Mouse (Mus musculus) neural tube, embryonic 11.5 days (tissue): Measurements from ENCODE around the gene Syne3. TPM values are rescaled to one million over a fixed set of nuclear protein-coding genes. Genes with fewer than 3 reads are reported as not detected.

Experiments
- ATAC-seq: fragments of 200-750 bp; cut with Nextera tagmentation; 2 replicates; pipeline ENCODE4 v1.8.0; 2017; ENCODE audit warnings: moderate number of reproducible peaks, mild to moderate bottlenecking, moderate TSS enrichment, moderate library complexity; ENCODE audit not compliant: insufficient read depth, low FRiP score, low TSS enrichment
- DNase-seq: peaks from one replicate; pipeline ENCODE4 v3.0.0-alpha.2; 2015; ENCODE audit warnings: low spot score
- H3K27ac ChIP-seq: fragments of 300-500 bp; sonication (generic); 2 replicates; pipeline ENCODE4 v1.5.1; 2014; ENCODE audit warnings: low read depth, mild to moderate bottlenecking, low read length
- H3K27me3 ChIP-seq: fragments of 300-500 bp; sonication (generic); 2 replicates; pipeline ENCODE4 v1.6.1; 2014; ENCODE audit warnings: mild to moderate bottlenecking, low read length, mixed read lengths; ENCODE audit not compliant: control insufficient read depth, insufficient read depth
- H3K36me3 ChIP-seq: fragments of 300-500 bp; sonication (generic); 2 replicates; pipeline ENCODE4 v1.6.1; 2014; ENCODE audit warnings: mild to moderate bottlenecking, low read length, moderate library complexity, mixed read lengths; ENCODE audit not compliant: control insufficient read depth, insufficient read depth
- H3K4me1 ChIP-seq: fragments of 300-500 bp; sonication (generic); 2 replicates; pipeline ENCODE4 v1.6.1; 2014; ENCODE audit warnings: low read length, mixed read lengths; ENCODE audit not compliant: control insufficient read depth, insufficient read depth
- H3K4me2 ChIP-seq: fragments of 300-500 bp; sonication (generic); 2 replicates; pipeline ENCODE4 v1.6.1; 2014; ENCODE audit warnings: low read depth, mild to moderate bottlenecking, moderate library complexity
- H3K4me3 ChIP-seq: fragments of 300-500 bp; sonication (generic); 2 replicates; pipeline ENCODE4 v1.5.1; 2014; ENCODE audit warnings: low read depth, low read length
- H3K9ac ChIP-seq: fragments of 300-500 bp; sonication (generic); 2 replicates; pipeline ENCODE4 v1.6.1; 2014; ENCODE audit warnings: mild to moderate bottlenecking, low read length
- H3K9me3 ChIP-seq: fragments of 300-500 bp; sonication (generic); 2 replicates; pipeline ENCODE4 v1.6.1; 2016; ENCODE audit warnings: low read length; ENCODE audit not compliant: control insufficient read depth
- WGBS: fragments of 180-500 bp; shearing (Covaris S2); extraction: QIAGEN DNeasy Blood & Tissue Kit; methylation state at CpG from one replicate; pipeline ENCODE4 v1.1.7; 2014; 5-methylcytosine and 5-hydroxymethylcytosine counted together
- polyA plus RNA-seq: library from polyadenylated mRNA; unstranded; fragments of >200 nt; fragmentation: Nextera tagmentation; extraction: Ambion mirVana; gene quantifications from 2 replicates; pipeline ENCODE4 v1.2.1, GENCODE M21; 2014

The Syne3 gene
- polyA plus RNA-seq, 1 experiment from 2014 or later, result 0.05 TPM

DNA sequence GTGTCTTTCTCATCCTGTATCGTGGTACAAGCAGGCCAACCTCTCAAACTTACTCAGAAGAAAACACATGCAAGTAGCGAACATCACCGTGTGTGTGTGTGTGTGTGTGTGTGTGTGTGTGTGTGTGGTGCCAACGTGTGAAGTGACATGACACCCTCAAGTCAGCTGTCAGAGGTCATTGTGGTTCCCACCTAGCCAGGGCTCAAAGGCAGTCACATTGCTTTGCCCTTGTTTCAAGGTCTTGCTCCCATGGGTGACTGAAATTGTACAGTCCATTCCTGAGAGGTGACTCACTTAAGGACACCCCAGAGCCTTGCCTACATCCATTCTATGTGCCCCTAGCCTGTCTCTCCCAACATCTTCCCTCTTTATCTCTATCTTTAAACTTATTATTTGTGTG, 40.0 kb downstream of the Syne3 start:
- no peaks in the 10 kb centered on the region for H3K36me3 ChIP-seq
- H3K4me1 ChIP-seq, result no peaks in the 10 kb centered on the region
- no peaks in the 10 kb centered on the region for H3K9me3 ChIP-seq
- H3K4me2 ChIP-seq, result no peak overlapping the region
- no peak for ATAC-seq
- H3K27ac ChIP-seq, result no peak overlapping the region
- no peak overlapping the region for H3K4me3 ChIP-seq
- H3K9ac ChIP-seq, result no peak overlapping the region
- WGBS, result 95% methylated on average over 4 of the region's 4 CpGs
- no peaks in the 10 kb centered on the region for H3K27me3 ChIP-seq
- DNase-seq, result no peak

GRCm38 (mm10) chr12:104969177-104969576, 40.4 kb downstream of the Syne3 start:
- ATAC-seq (no peak), DNase-seq (no peak)
- Histone ChIP-seq H3K36me3 (no peaks in the 10 kb centered on the region), H3K27ac (no peak overlapping the region), H3K4me3 (no peak overlapping the region), H3K4me2 (no peak overlapping the region), H3K9ac (no peak overlapping the region), H3K9me3 (no peaks in the 10 kb centered on the region), H3K27me3 (no peaks in the 10 kb centered on the region), H3K4me1 (no peaks in the 10 kb centered on the region)
- WGBS, result 87% methylated on average over 9 of the region's 9 CpGs

GRCm38 (mm10) chr12:104964953-104965911, 44.4 kb downstream of the Syne3 start:
- Histone ChIP-seq H3K4me3 (no peak overlapping the region), H3K4me2 (no peak overlapping the region), H3K4me1 (no peaks in the 10 kb centered on the region), H3K9me3 (no peaks in the 10 kb centered on the region), H3K27me3 (no peaks in the 10 kb centered on the region), H3K27ac (no peak overlapping the region), H3K9ac (no peak overlapping the region), H3K36me3 (no peaks in the 10 kb centered on the region)
- no peak for DNase-seq
- 55% methylated on average over 7 of the region's 7 CpGs for WGBS
- ATAC-seq, result peak; percentile 41; the same call in 1 of the 2 replicates

- H3K9ac ChIP-seq, result no peak overlapping the region
- no peaks in the 10 kb centered on the region for H3K9me3 ChIP-seq
- no peak overlapping the region for H3K27ac ChIP-seq
- no peaks in the 10 kb centered on the region for H3K36me3 ChIP-seq
- no peak for DNase-seq
- ATAC-seq, result no peak
- no peak overlapping the region for H3K4me2 ChIP-seq
- H3K27me3 ChIP-seq, result no peaks in the 10 kb centered on the region
- no peaks in the 10 kb centered on the region for H3K4me1 ChIP-seq
- H3K4me3 ChIP-seq, result no peak overlapping the region
These were observed 49.2 kb downstream of the Syne3 start for GRCm38 (mm10) chr12:104960421-104960820.

GRCm38 (mm10) chr12:104959966-104960365, 49.6 kb downstream of the Syne3 start:
- Histone ChIP-seq H3K36me3 (no peaks in the 10 kb centered on the region), H3K4me2 (no peak overlapping the region), H3K9me3 (no peaks in the 10 kb centered on the region), H3K4me1 (no peaks in the 10 kb centered on the region), H3K9ac (no peak overlapping the region), H3K27ac (no peak overlapping the region), H3K4me3 (no peak overlapping the region), H3K27me3 (no peaks in the 10 kb centered on the region)
- ATAC-seq, result no peak
- 62% methylated on average over 9 of the region's 9 CpGs for WGBS
- DNase-seq, result no peak

DNA sequence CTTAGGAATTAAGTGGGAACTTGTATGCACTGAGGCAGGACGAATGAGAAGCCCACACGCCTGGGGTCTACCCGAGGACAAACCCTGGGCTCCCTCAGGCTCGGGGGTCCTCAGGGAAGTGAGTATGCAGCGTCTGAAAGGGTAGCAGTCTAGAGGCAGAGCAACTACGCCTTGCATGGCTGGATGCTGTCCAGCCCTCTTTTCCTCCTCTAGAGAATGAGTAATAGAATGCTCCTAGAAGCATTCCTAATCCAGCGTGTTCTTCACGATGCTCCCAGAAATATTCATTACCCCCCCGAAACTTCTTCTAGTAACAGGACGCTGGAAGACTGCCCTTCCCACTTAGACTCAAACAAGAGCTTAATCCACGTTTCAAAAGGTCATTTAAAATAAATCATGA, 51.3 kb downstream of the Syne3 start:
- Histone ChIP-seq H3K27me3 (no peaks in the 10 kb centered on the region), H3K9ac (no peak overlapping the region), H3K4me2 (no peak overlapping the region), H3K27ac (no peak overlapping the region), H3K4me1 (no peaks in the 10 kb centered on the region), H3K9me3 (no peaks in the 10 kb centered on the region), H3K4me3 (no peak overlapping the region), H3K36me3 (no peaks in the 10 kb centered on the region)
- WGBS, result 81% methylated on average over 11 of the region's 11 CpGs
- DNase-seq (no peak), ATAC-seq (no peak)

- Histone ChIP-seq H3K4me1 (no peaks in the 10 kb centered on the region), H3K27ac (no peak overlapping the region), H3K9me3 (no peaks in the 10 kb centered on the region), H3K27me3 (no peaks in the 10 kb centered on the region), H3K9ac (no peak overlapping the region), H3K36me3 (no peaks in the 10 kb centered on the region), H3K4me3 (no peak overlapping the region), H3K4me2 (no peak overlapping the region)
- ATAC-seq, result no peak
- 95% methylated on average over 1 of the region's 1 CpGs for WGBS
- no peak for DNase-seq
These were observed 52.4 kb downstream of the Syne3 start for GRCm38 (mm10) chr12:104957165-104957564.

GRCm38 (mm10) chr12:104956406-104956805, 53.2 kb downstream of the Syne3 start:
- Histone ChIP-seq H3K27me3 (no peaks in the 10 kb centered on the region), H3K36me3 (no peaks in the 10 kb centered on the region), H3K9ac (no peak overlapping the region), H3K4me3 (no peak overlapping the region), H3K4me1 (no peaks in the 10 kb centered on the region), H3K27ac (no peak overlapping the region), H3K4me2 (no peak overlapping the region), H3K9me3 (no peaks in the 10 kb centered on the region)
- no peak for ATAC-seq
- no peak for DNase-seq
- 80% methylated on average over 6 of the region's 6 CpGs for WGBS
